Mouse (Mus musculus) megakaryocyte, embryonic 14.5 days (primary cell): ENCODE measurements around the gene Fig4.

Source experiments
- FLI1 ChIP-seq: IDR thresholded peaks from 2 replicates; pipeline ENCODE4 v1.6.1; 2012; ENCODE audit warnings: low read length, inconsistent platforms, mixed read lengths
- GATA1 ChIP-seq: IDR thresholded peaks from 3 replicates; pipeline ENCODE4 v1.6.1; 2012; ENCODE audit warnings: mixed read lengths, low read length, inconsistent platforms, borderline replicate concordance

GRCm38 (mm10) chr10:41250045-41250748 lies 52.9 kb downstream of the Fig4 start:
- TF ChIP-seq GATA1 = no peak
- no peak for TF ChIP-seq FLI1
